Mouse (Mus musculus) liver, adult 2 months (tissue): ENCODE measurements around the gene Bcl9.

ENCODE experiments used
- CTCF ChIP-seq: fragments of 200-500 bp; IDR thresholded peaks from 2 replicates; pipeline ENCODE4 v1.5.1; 2011; ENCODE audit warnings: low read depth, low read length, control low read depth
- POLR2A ChIP-seq: fragments of 200-500 bp; IDR thresholded peaks from 2 replicates; pipeline ENCODE4 v1.6.1; 2011; ENCODE audit warnings: low read length, control low read depth; ENCODE audit not compliant: insufficient read depth; ENCODE audit errors: extremely low read depth

DNA sequence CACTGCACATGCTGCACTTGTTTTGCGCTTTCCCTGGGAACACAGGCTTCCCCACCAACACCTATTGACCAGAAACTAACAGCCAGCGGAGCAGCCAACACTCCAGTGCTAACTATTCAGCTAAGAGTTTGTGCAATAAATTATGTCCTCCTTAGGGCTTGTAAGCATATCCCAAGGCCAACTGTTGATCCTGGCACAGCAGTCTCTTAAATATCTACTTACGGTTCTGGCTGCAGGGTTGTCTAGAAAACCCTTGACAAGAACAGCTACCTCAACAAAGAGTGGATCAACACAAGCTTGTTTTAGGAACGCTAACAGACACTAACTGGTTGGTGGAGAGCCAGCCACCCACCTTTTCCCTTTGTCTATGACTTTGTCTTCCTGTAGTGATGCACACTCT lies 38.6 kb upstream of the Bcl9 start:
- no peak for TF ChIP-seq CTCF
- no peak for TF ChIP-seq POLR2A
